Mouse (Mus musculus) cerebellum, adult 2 months (tissue): Measurements from ENCODE around the gene Enho.

ENCODE experiments used
- CTCF ChIP-seq: fragments of 200-500 bp; IDR thresholded peaks from 2 replicates; pipeline ENCODE4 v1.5.1; 2011; ENCODE audit warnings: low read depth, mild to moderate bottlenecking, control low read depth, low read length, moderate library complexity, borderline replicate concordance; ENCODE audit not compliant: insufficient read depth
- POLR2A ChIP-seq: fragments of 200-500 bp; IDR thresholded peaks from 2 replicates; pipeline ENCODE4 v1.6.1; 2011; ENCODE audit warnings: low read length, control low read depth, borderline replicate concordance; ENCODE audit not compliant: insufficient read depth

- TF ChIP-seq CTCF (no peak), POLR2A (no peak; the same call in 1 of the 2 replicates)
Measured at GRCm38 (mm10) chr4:41676248-41677005, 36.3 kb upstream of the Enho start.
